Comparison of ENCODE assay signal across 14 mouse cellular contexts in genomic region chr4:28899783-28900182, GRCm38 (mm10).
"Had no signal": no experiment of that assay in that cellular context is flagged by ENCODE, and none has a peak within 500 bp of the region (broad histone marks: within the 10 kb centered on the region; RNA-seq: fewer than 3 reads in every experiment).

No protein-coding gene starts in this region.

- H3K9me3 ChIP-seq: limb, embryonic 15.5 days; liver, embryonic 13.5 days; lung, embryonic 15.5 days; midbrain, embryonic 12.5 days; neural tube, embryonic 13.5 days; stomach, embryonic 15.5 days had no signal

- DNase-seq: kidney, postnatal 14 days; liver, embryonic 13.5 days; liver, postnatal 0 days; retina, postnatal 1 day; right cerebral cortex, postnatal 4 days; spleen, adult 18-20 months; thymus, adult 2 months; thymus, postnatal 25 days had no signal

- H3K36me3 ChIP-seq: limb, embryonic 15.5 days; liver, embryonic 13.5 days; lung, embryonic 15.5 days; midbrain, embryonic 12.5 days; neural tube, embryonic 13.5 days; stomach, embryonic 15.5 days had no signal

- ATAC-seq: liver, postnatal 0 days; midbrain, embryonic 16.5 days had no signal

- H3K4me1 ChIP-seq: limb, embryonic 15.5 days; liver, embryonic 13.5 days; lung, embryonic 15.5 days; stomach, embryonic 15.5 days had no signal

- H3K27me3 ChIP-seq: limb, embryonic 15.5 days; liver, embryonic 13.5 days; lung, embryonic 15.5 days; midbrain, embryonic 12.5 days; neural tube, embryonic 13.5 days; stomach, embryonic 15.5 days had no signal

- H3K27ac ChIP-seq: limb, embryonic 15.5 days; liver, embryonic 13.5 days; lung, embryonic 15.5 days; midbrain, embryonic 12.5 days; neural tube, embryonic 13.5 days; stomach, embryonic 15.5 days had no signal

- H3K4me3 ChIP-seq: limb, embryonic 15.5 days; liver, embryonic 13.5 days; lung, embryonic 15.5 days; midbrain, embryonic 12.5 days; neural tube, embryonic 13.5 days; stomach, embryonic 15.5 days had no signal

- H3K4me2 ChIP-seq: limb, embryonic 15.5 days; liver, embryonic 13.5 days; lung, embryonic 15.5 days; midbrain, embryonic 12.5 days; neural tube, embryonic 13.5 days; stomach, embryonic 15.5 days had no signal

- H3K9ac ChIP-seq: limb, embryonic 15.5 days; liver, embryonic 13.5 days; liver, postnatal 0 days; lung, embryonic 15.5 days; midbrain, embryonic 12.5 days; neural tube, embryonic 13.5 days; stomach, embryonic 15.5 days had no signal
